ENCODE assay signal across 8 mouse cellular contexts in genomic region chr8:70084191-70085065, GRCm38 (mm10). TPM values are rescaled to one million over a fixed set of nuclear protein-coding genes. Genes with fewer than 3 reads are reported as not detected.
A peak's percentile ranks its signal among the peaks of the same experiment; 100 is the strongest.
DNase-seq lines count a peak whose midpoint lies in the region; ATAC-seq lines count a peak whose summit lies in the region.

No protein-coding gene starts in this region.

- no peak overlapping the region for H3K27ac ChIP-seq in heart, embryonic 11.5 days (ENCODE audit: low read depth, low read length)
- no peak overlapping the region for H3K27ac ChIP-seq in embryonic facial prominence, embryonic 10.5 days (replicated peaks)
- no peak overlapping the region for H3K27ac ChIP-seq in intestine, embryonic 16.5 days (ENCODE audit: low read length)
- H3K27ac ChIP-seq in neural tube, embryonic 13.5 days (replicated peaks) = no peak overlapping the region

- no peaks in the 10 kb centered on the region for H3K9me3 ChIP-seq in heart, embryonic 11.5 days (replicated peaks; ENCODE audit: control insufficient read depth, low read length)
- H3K9me3 ChIP-seq in embryonic facial prominence, embryonic 10.5 days = no peaks in the 10 kb centered on the region
- no peaks in the 10 kb centered on the region for H3K9me3 ChIP-seq in intestine, embryonic 16.5 days (ENCODE audit: control insufficient read depth, low read length)
- H3K9me3 ChIP-seq in neural tube, embryonic 13.5 days = no peaks in the 10 kb centered on the region

- peaks cover 16% of the 10 kb centered on the region for H3K4me1 ChIP-seq in heart, embryonic 11.5 days (ENCODE audit: control insufficient read depth, insufficient read depth, low read length)
- H3K4me1 ChIP-seq in embryonic facial prominence, embryonic 10.5 days = peaks cover 31% of the 10 kb centered on the region
- H3K4me1 ChIP-seq in intestine, embryonic 16.5 days (ENCODE audit: control insufficient read depth, insufficient read depth, low read length) = peaks cover 19% of the 10 kb centered on the region
- peaks cover 38% of the 10 kb centered on the region for H3K4me1 ChIP-seq in neural tube, embryonic 13.5 days (replicated peaks)

- no peaks in the 10 kb centered on the region for H3K36me3 ChIP-seq in heart, embryonic 11.5 days (ENCODE audit: control insufficient read depth, insufficient read depth, low read length)
- H3K36me3 ChIP-seq in embryonic facial prominence, embryonic 10.5 days (replicated peaks) = no peaks in the 10 kb centered on the region
- no peaks in the 10 kb centered on the region for H3K36me3 ChIP-seq in intestine, embryonic 16.5 days (ENCODE audit: control insufficient read depth, insufficient read depth, low read length)
- H3K36me3 ChIP-seq in neural tube, embryonic 13.5 days = 0 out of 2 replicates have a peak, but pooled peaks cover 10% of the 10 kb centered on the region

- intact Hi-C loops in heart, postnatal 10 days (cut with DNase I) = loop anchor here (5.0 kb wide), 2 partner anchors 83 to 138 kb away; no protein-coding TSS in a partner anchor

- peak overlapping the region; percentile 82 for H3K4me2 ChIP-seq in heart, embryonic 11.5 days
- H3K4me2 ChIP-seq in intestine, embryonic 16.5 days (ENCODE audit: low read depth, low read length) = peak overlapping the region; percentile 67
- peak overlapping the region; percentile 80 for H3K4me2 ChIP-seq in neural tube, embryonic 13.5 days

- no peak for DNase-seq in heart, postnatal 10 days
- DNase-seq in Muller cell, postnatal 12 days (ENCODE audit: inconsistent ontology term) = peak; percentile 44
- DNase-seq in embryonic facial prominence, embryonic 10.5 days (ENCODE audit: low spot score) = peak; percentile 60
- DNase-seq in gastrocnemius, postnatal 10 days = no peak
- DNase-seq in frontal cortex, postnatal 25 days (ENCODE audit: low spot score in 2 of 2) = no peak

- H3K4me3 ChIP-seq in heart, embryonic 11.5 days (ENCODE audit: low read depth, low read length) = peak overlapping the region; percentile 46
- H3K4me3 ChIP-seq in embryonic facial prominence, embryonic 10.5 days = peak overlapping the region; percentile 56
- peak overlapping the region; percentile 46 for H3K4me3 ChIP-seq in intestine, embryonic 16.5 days (ENCODE audit: low read length)
- H3K4me3 ChIP-seq in neural tube, embryonic 13.5 days = peak overlapping the region; percentile 45

- no peak for ATAC-seq in heart, embryonic 11.5 days (replicated peaks; ENCODE audit: insufficient number of reproducible peaks, low FRiP score, low TSS enrichment)
- ATAC-seq in intestine, embryonic 16.5 days = 0 out of 2 replicates have a peak, but pooled peaks have one; percentile 32
- ATAC-seq in neural tube, embryonic 13.5 days (ENCODE audit: low read depth) = no peak

- H3K27me3 ChIP-seq in heart, embryonic 11.5 days (ENCODE audit: control insufficient read depth, insufficient read depth, low read length) = peaks cover 76% of the 10 kb centered on the region
- peaks cover 83% of the 10 kb centered on the region for H3K27me3 ChIP-seq in embryonic facial prominence, embryonic 10.5 days (replicated peaks; ENCODE audit: low read depth, poor library complexity, severe bottlenecking)
- peaks cover 70% of the 10 kb centered on the region for H3K27me3 ChIP-seq in intestine, embryonic 16.5 days (replicated peaks; ENCODE audit: control insufficient read depth, insufficient read depth, low read length)
- peaks cover 84% of the 10 kb centered on the region for H3K27me3 ChIP-seq in neural tube, embryonic 13.5 days

- no peak overlapping the region for H3K9ac ChIP-seq in heart, embryonic 11.5 days (ENCODE audit: low read depth, low read length)
- H3K9ac ChIP-seq in intestine, embryonic 16.5 days (ENCODE audit: low read depth, low read length) = peak overlapping the region; percentile 35; the same call in 1 of the 2 replicates
- H3K9ac ChIP-seq in neural tube, embryonic 13.5 days = peak overlapping the region; percentile 67

- WGBS in heart, embryonic 11.5 days (ENCODE audit: insufficient replicate concordance) = 2% methylated on average over 71 of the region's 71 CpGs
- WGBS in embryonic facial prominence, embryonic 10.5 days = 2% methylated on average over 71 of the region's 71 CpGs
- 2% methylated on average over 71 of the region's 71 CpGs for WGBS in intestine, embryonic 16.5 days
- 1% methylated on average over 71 of the region's 71 CpGs for WGBS in neural tube, embryonic 13.5 days

RNA-seq across cellular contexts. Expression of gene Hapln4, which starts 1.2 kb away (rescaled TPM):
- 0.18 and 0.31 TPM in 2 replicates for polyA plus RNA-seq in heart, embryonic 11.5 days (2014; fragmentation: Nextera tagmentation; extraction: Ambion mirVana)
- total RNA-seq in heart, postnatal 10 days (2021) = not detected
- 0.14 and 0.24 TPM in 2 replicates for polyA plus RNA-seq in embryonic facial prominence, embryonic 10.5 days (2016; fragmentation: Nextera tagmentation; extraction: Ambion mirVana)
- 0.10 and 0.11 TPM in 2 replicates for polyA plus RNA-seq in intestine, embryonic 16.5 days (2015; fragmentation: Nextera tagmentation; extraction: Ambion mirVana)
- 0.35 and 0.51 TPM in 2 replicates for polyA plus RNA-seq in neural tube, embryonic 13.5 days (2015; fragmentation: Nextera tagmentation; extraction: Ambion mirVana)
- under 1 TPM; 0.07 to 0.36 TPM for total RNA-seq in gastrocnemius, postnatal 10 days (2021)

RNA-seq across cellular contexts. Expression of gene Tm6sf2, which starts 11.7 kb away (rescaled TPM):
- 1.6 and 2.1 TPM in 2 replicates for polyA plus RNA-seq in heart, embryonic 11.5 days (2014; fragmentation: Nextera tagmentation; extraction: Ambion mirVana)
- under 1 TPM; 0.77 to 0.94 TPM for total RNA-seq in heart, postnatal 10 days (2021)
- 0.47 and 0.80 TPM in 2 replicates for polyA plus RNA-seq in embryonic facial prominence, embryonic 10.5 days (2016; fragmentation: Nextera tagmentation; extraction: Ambion mirVana)
- polyA plus RNA-seq in intestine, embryonic 16.5 days (2015; fragmentation: Nextera tagmentation; extraction: Ambion mirVana) = 106 and 152 TPM in 2 replicates
- 1.3 and 1.7 TPM in 2 replicates for polyA plus RNA-seq in neural tube, embryonic 13.5 days (2015; fragmentation: Nextera tagmentation; extraction: Ambion mirVana)
- not detected for total RNA-seq in gastrocnemius, postnatal 10 days (2021)

RNA-seq across cellular contexts. Expression of gene Ncan, which starts 36.2 kb away (rescaled TPM):
- 0.11 and 0.16 TPM in 2 replicates for polyA plus RNA-seq in heart, embryonic 11.5 days (2014; fragmentation: Nextera tagmentation; extraction: Ambion mirVana)
- under 1 TPM in 1 of 2 experiments, not detected in 1; 0.19 TPM for total RNA-seq in heart, postnatal 10 days (2021)
- 6.2 and 6.8 TPM in 2 replicates for polyA plus RNA-seq in embryonic facial prominence, embryonic 10.5 days (2016; fragmentation: Nextera tagmentation; extraction: Ambion mirVana)
- polyA plus RNA-seq in intestine, embryonic 16.5 days (2015; fragmentation: Nextera tagmentation; extraction: Ambion mirVana) = 0.89 and 0.98 TPM in 2 replicates
- 131 and 136 TPM in 2 replicates for polyA plus RNA-seq in neural tube, embryonic 13.5 days (2015; fragmentation: Nextera tagmentation; extraction: Ambion mirVana)
- under 1 TPM; 0.61 to 0.81 TPM for total RNA-seq in gastrocnemius, postnatal 10 days (2021)

RNA-seq across cellular contexts. Expression of gene Sugp1, which starts 41.8 kb away (rescaled TPM):
- 25.1 and 26.1 TPM in 2 replicates for polyA plus RNA-seq in heart, embryonic 11.5 days (2014; fragmentation: Nextera tagmentation; extraction: Ambion mirVana)
- 10 to 100 TPM; 23.2 to 23.9 TPM for total RNA-seq in heart, postnatal 10 days (2021)
- polyA plus RNA-seq in embryonic facial prominence, embryonic 10.5 days (2016; fragmentation: Nextera tagmentation; extraction: Ambion mirVana) = 53.5 and 56.5 TPM in 2 replicates
- polyA plus RNA-seq in intestine, embryonic 16.5 days (2015; fragmentation: Nextera tagmentation; extraction: Ambion mirVana) = 33.0 and 37.0 TPM in 2 replicates
- polyA plus RNA-seq in neural tube, embryonic 13.5 days (2015; fragmentation: Nextera tagmentation; extraction: Ambion mirVana) = 57.7 and 59.2 TPM in 2 replicates
- 10 to 100 TPM; 20.2 to 22.5 TPM for total RNA-seq in gastrocnemius, postnatal 10 days (2021)

RNA-seq across cellular contexts. Expression of gene Mau2, which starts 41.9 kb away (rescaled TPM):
- polyA plus RNA-seq in heart, embryonic 11.5 days (2014; fragmentation: Nextera tagmentation; extraction: Ambion mirVana) = 35.5 and 38.1 TPM in 2 replicates
- total RNA-seq in heart, postnatal 10 days (2021) = 10 to 100 TPM; 43.3 to 44.2 TPM
- 63.9 and 67.3 TPM in 2 replicates for polyA plus RNA-seq in embryonic facial prominence, embryonic 10.5 days (2016; fragmentation: Nextera tagmentation; extraction: Ambion mirVana)
- polyA plus RNA-seq in intestine, embryonic 16.5 days (2015; fragmentation: Nextera tagmentation; extraction: Ambion mirVana) = 44.4 and 45.5 TPM in 2 replicates
- 68.1 and 68.7 TPM in 2 replicates for polyA plus RNA-seq in neural tube, embryonic 13.5 days (2015; fragmentation: Nextera tagmentation; extraction: Ambion mirVana)
- total RNA-seq in gastrocnemius, postnatal 10 days (2021) = 10 to 100 TPM; 27.8 to 30.9 TPM

Comparison
In these comparisons a context has a peak if more than half of its experiments do, and no peak if none do; other contexts are left out.
1. DNase-seq: peak in Muller cell, postnatal 12 days (single experiment) and embryonic facial prominence, embryonic 10.5 days (single experiment); none in heart, postnatal 10 days (0 of 2), gastrocnemius, postnatal 10 days (single experiment) and frontal cortex, postnatal 25 days (0 of 2).
2. RNA of gene Tm6sf2, which starts 11.7 kb away (polyA plus RNA-seq): 106 to 152 TPM in intestine, embryonic 16.5 days; 1.6 to 2.1 TPM in heart, embryonic 11.5 days, 1.3 to 1.7 TPM in neural tube, embryonic 13.5 days and 0.47 to 0.80 TPM in embryonic facial prominence, embryonic 10.5 days; every median in the first group is over 10 times any median in the second.
3. RNA of gene Ncan, which starts 36.2 kb away (polyA plus RNA-seq): 131 to 136 TPM in neural tube, embryonic 13.5 days; 6.2 to 6.8 TPM in embryonic facial prominence, embryonic 10.5 days, 0.89 to 0.98 TPM in intestine, embryonic 16.5 days and 0.11 to 0.16 TPM in heart, embryonic 11.5 days; every median in the first group is over 10 times any median in the second.
4. Peak in every context shown above with its lines, with median percentiles within 50 percentile points of each other: H3K4me2 ChIP-seq and H3K4me3 ChIP-seq.